Mouse (Mus musculus): ENCODE data around the gene Scg3.

- TF ChIP-seq EP300 (optimal IDR thresholded peaks at IDR 0.05) (no peak), CTCF (IDR thresholded peaks at IDR 0.05; ENCODE audit: low read depth) (no peak)
Observed at GRCm38 (mm10) chr9:75678341-75678740, 5.5 kb downstream of the Scg3 start.

Measured in stomach, postnatal 0 days (tissue).